Comparison of ENCODE assay signal across 8 mouse cellular contexts in genomic region chr2:6192820-6193590, GRCm38 (mm10). TPM values are rescaled to one million over a fixed set of nuclear protein-coding genes. Genes with fewer than 3 reads are reported as not detected.
A peak's percentile ranks its signal among the peaks of the same experiment; 100 is the strongest.
DNase-seq lines count a peak whose midpoint lies in the region; ATAC-seq and TF ChIP-seq lines count a peak whose summit lies in the region.

No protein-coding gene starts in this region.

- 70% methylated on average over 20 of the region's 20 CpGs for WGBS in intestine, embryonic 15.5 days
- WGBS in midbrain, embryonic 11.5 days, result 75% methylated on average over 20 of the region's 20 CpGs
- 63% methylated on average over 20 of the region's 20 CpGs for WGBS in small intestine, adult 2 months

- intact Hi-C loops in left cerebral cortex, postnatal 25 days (cut with DNase I), result loop anchor here (1.0 kb wide), 1 partner anchor 212 kb away; no protein-coding TSS in a partner anchor

- TF ChIP-seq POLR2A in small intestine, adult 2 months (IDR thresholded peaks at IDR 0.05; ENCODE audit: low read depth, low read length), result no peak

- peak; percentile 70 for ATAC-seq in intestine, embryonic 15.5 days
- ATAC-seq in midbrain, embryonic 11.5 days (ENCODE audit: low FRiP score), result peak; percentile 53

- H3K9ac ChIP-seq in intestine, embryonic 15.5 days, result no peak overlapping the region
- no peak overlapping the region for H3K9ac ChIP-seq in midbrain, embryonic 11.5 days (ENCODE audit: low read length)

- peak; percentile 39; the same call in 1 of the 2 replicates for TF ChIP-seq CTCF in small intestine, adult 2 months (IDR thresholded peaks at IDR 0.05; ENCODE audit: extremely low read depth, insufficient read length, insufficient replicate concordance, low read depth, low read length)

- H3K36me3 ChIP-seq in intestine, embryonic 15.5 days, result no peaks in the 10 kb centered on the region
- no peaks in the 10 kb centered on the region for H3K36me3 ChIP-seq in midbrain, embryonic 11.5 days (ENCODE audit: control insufficient read depth, insufficient read depth, low read length)
- no peaks in the 10 kb centered on the region for H3K36me3 ChIP-seq in small intestine, adult 2 months (ENCODE audit: control insufficient read depth, insufficient read depth, low read length)

- H3K27me3 ChIP-seq in intestine, embryonic 15.5 days (replicated peaks), result no peaks in the 10 kb centered on the region
- no peaks in the 10 kb centered on the region for H3K27me3 ChIP-seq in midbrain, embryonic 11.5 days (ENCODE audit: control insufficient read depth, insufficient read depth, low read length)
- H3K27me3 ChIP-seq in small intestine, adult 2 months (ENCODE audit: control insufficient read depth, insufficient read depth, low read length), result no peaks in the 10 kb centered on the region

- H3K4me3 ChIP-seq in intestine, embryonic 15.5 days (replicated peaks), result no peak overlapping the region
- no peak overlapping the region for H3K4me3 ChIP-seq in midbrain, embryonic 11.5 days (ENCODE audit: low read depth, low read length)
- no peak overlapping the region for H3K4me3 ChIP-seq in small intestine, adult 2 months (ENCODE audit: low read depth, low read length)

- H3K9me3 ChIP-seq in intestine, embryonic 15.5 days, result no peaks in the 10 kb centered on the region
- no peaks in the 10 kb centered on the region for H3K9me3 ChIP-seq in midbrain, embryonic 11.5 days (ENCODE audit: control insufficient read depth, low read length)

- peak; percentile 24 to 34 for DNase-seq in urinary bladder, adult 18-20 months (ENCODE audit: low spot score in 2 of 2)
- DNase-seq in urinary bladder, adult 2 months (ENCODE audit: low spot score), result no peak
- peak; percentile 86 for DNase-seq in embryo, embryonic 10 days (ENCODE audit: low spot score)
- peak; percentile 41 for DNase-seq in gastrocnemius, postnatal 10 days
- peak; percentile 69 to 77 for DNase-seq in left cerebral cortex, postnatal 25 days (ENCODE audit: low spot score in 2 of 2)
- DNase-seq in midbrain, embryonic 11.5 days (ENCODE audit: low spot score, missing footprints), result peak; percentile 93

- peaks cover 12% of the 10 kb centered on the region; the same call in 1 of the 2 replicates for H3K4me1 ChIP-seq in intestine, embryonic 15.5 days (replicated peaks)
- H3K4me1 ChIP-seq in midbrain, embryonic 11.5 days (ENCODE audit: control insufficient read depth, insufficient read depth, low read length), result peaks cover 5% of the 10 kb centered on the region; the same call in 1 of the 2 replicates
- H3K4me1 ChIP-seq in small intestine, adult 2 months (ENCODE audit: control insufficient read depth, insufficient read depth, insufficient read length, low read length), result peaks cover 7% of the 10 kb centered on the region; the same call in 1 of the 2 replicates

- H3K4me2 ChIP-seq in intestine, embryonic 15.5 days (replicated peaks), result no peak overlapping the region
- no peak overlapping the region for H3K4me2 ChIP-seq in midbrain, embryonic 11.5 days

- no peak overlapping the region for H3K27ac ChIP-seq in intestine, embryonic 15.5 days
- H3K27ac ChIP-seq in midbrain, embryonic 11.5 days (ENCODE audit: low read depth, low read length), result no peak overlapping the region
- H3K27ac ChIP-seq in small intestine, adult 2 months (ENCODE audit: insufficient read depth, low read depth, low read length), result no peak overlapping the region

RNA-seq across cellular contexts. Expression of gene Echdc3, which starts 19.8 kb away (rescaled TPM):
- polyA plus RNA-seq in urinary bladder, adult 2 months (2012; rRNA removed), result 12.0 and 12.8 TPM in 2 replicates
- total RNA-seq in gastrocnemius, postnatal 10 days (2021), result 1 to 10 TPM; 7.1 to 9.2 TPM
- 12.0 and 13.6 TPM in 2 replicates for polyA plus RNA-seq in intestine, embryonic 15.5 days (2015; fragmentation: Nextera tagmentation; extraction: Ambion mirVana)
- 1 to 10 TPM in 1 of 2 experiments, under 1 TPM in 1; 0.76 to 1.1 TPM for total RNA-seq in left cerebral cortex, postnatal 25 days (2021)
- polyA plus RNA-seq in midbrain, embryonic 11.5 days (2014; fragmentation: Nextera tagmentation; extraction: Ambion mirVana), result 2.2 and 2.8 TPM in 2 replicates
- 1.0 and 1.3 TPM in 2 replicates for polyA plus RNA-seq in small intestine, adult 2 months (2012; rRNA removed)
